Mouse (Mus musculus) MEL (cell line): Measurements from ENCODE around the gene Phgr1. TPM values are rescaled to one million over a fixed set of nuclear protein-coding genes. Genes with fewer than 3 reads are reported as not detected.

Source experiments
- DNase-seq: peaks from one replicate; pipeline ENCODE4 v3.0.0; 2011; ENCODE audit warnings: low read depth, low spot score
- H3K27ac ChIP-seq: 2 replicates; pipeline ENCODE4 v1.5.1; 2012; ENCODE audit warnings: low read depth, mild to moderate bottlenecking, control low read depth, low read length, moderate library complexity; ENCODE audit not compliant: control insufficient read depth
- H3K27me3 ChIP-seq, 2 experiments: fragments of 150-350 bp in 1 of 2; sonication (generic) in 1 of 2; 2 replicates each; pipeline ENCODE4 v1.6.1; 2012; ENCODE audit warnings: low read length in 2 of 2, mild to moderate bottlenecking in 2 of 2, improper control_type of control experiment in 1 of 2, moderate library complexity in 1 of 2; ENCODE audit not compliant: insufficient read depth in 2 of 2, control insufficient read depth in 1 of 2
- H3K36me3 ChIP-seq, 2 experiments: 2 replicates each; pipeline ENCODE4 v1.6.1; 2012 to 2014; ENCODE audit warnings: low read length in 2 of 2, improper control_type of control experiment in 1 of 2, inconsistent platforms in 1 of 2, mild to moderate bottlenecking in 1 of 2; ENCODE audit not compliant: insufficient read depth in 2 of 2, control insufficient read depth in 1 of 2
- H3K4me1 ChIP-seq, 2 experiments: fragments of 150-350 bp in 1 of 2; sonication (generic) in 1 of 2; 2 replicates each; pipeline ENCODE4 v1.6.1; 2012; ENCODE audit warnings: low read length in 2 of 2, improper control_type of control experiment in 1 of 2, mild to moderate bottlenecking in 1 of 2; ENCODE audit not compliant: insufficient read depth in 2 of 2, control insufficient read depth in 1 of 2
- H3K4me3 ChIP-seq, 2 experiments: fragments of 150-350 bp in 1 of 2; sonication (generic) in 1 of 2; 2 replicates each; pipeline ENCODE4 v1.5.1; 2012; ENCODE audit warnings: low read depth in 2 of 2, low read length in 2 of 2, mild to moderate bottlenecking in 2 of 2, moderate library complexity in 2 of 2, control low read depth in 1 of 2, improper control_type of control experiment in 1 of 2; ENCODE audit not compliant: control insufficient read depth in 1 of 2, insufficient read depth in 1 of 2
- H3K79me2 ChIP-seq: 2 replicates; pipeline ENCODE4 v1.6.1; 2012; ENCODE audit warnings: mild to moderate bottlenecking, low read length, moderate library complexity; ENCODE audit not compliant: control insufficient read depth, poor library complexity, insufficient read depth
- H3K9ac ChIP-seq: 2 replicates; pipeline ENCODE4 v1.6.1; 2012; ENCODE audit warnings: low read depth, mild to moderate bottlenecking, control low read depth, low read length, moderate library complexity; ENCODE audit not compliant: control insufficient read depth, poor library complexity, severe bottlenecking
- H3K9me3 ChIP-seq: fragments of 150-350 bp; sonication (generic); replicated peaks from 2 replicates; pipeline ENCODE4 v1.6.1; 2012; ENCODE audit warnings: mild to moderate bottlenecking, low read length, improper control_type of control experiment, moderate library complexity; ENCODE audit not compliant: insufficient read depth
- BHLHE40 ChIP-seq: IDR thresholded peaks from 2 replicates; pipeline ENCODE4 v1.6.1; 2012; ENCODE audit warnings: low read depth, mild to moderate bottlenecking, inconsistent platforms, low read length, improper control_type of control experiment, borderline replicate concordance
- CHD1 ChIP-seq: IDR thresholded peaks from 2 replicates; pipeline ENCODE4 v1.6.1; 2012; ENCODE audit warnings: low read depth, mild to moderate bottlenecking, inconsistent platforms, low read length, improper control_type of control experiment
- CHD2 ChIP-seq: IDR thresholded peaks from 2 replicates; pipeline ENCODE4 v1.6.1; 2011; ENCODE audit warnings: low read length, improper control_type of control experiment
- CTCF ChIP-seq, 3 experiments: IDR thresholded peaks in 2 of 3; conservative IDR thresholded peaks in 1 of 3; 2 replicates each; pipeline ENCODE4 v1.5.1; 2011 to 2012; ENCODE audit warnings: low read length in 3 of 3, low read depth in 2 of 3, mild to moderate bottlenecking in 2 of 3, improper control_type of control experiment in 1 of 3, inconsistent platforms in 1 of 3, mixed read lengths in 1 of 3, moderate library complexity in 1 of 3; ENCODE audit not compliant: control insufficient read depth in 1 of 3, insufficient read depth in 1 of 3, poor library complexity in 1 of 3, severe bottlenecking in 1 of 3
- E2F4 ChIP-seq: IDR thresholded peaks from 2 replicates; pipeline ENCODE4 v1.6.1; 2011; ENCODE audit warnings: low read depth, low read length, improper control_type of control experiment, borderline replicate concordance
- EP300 ChIP-seq, 2 experiments: IDR thresholded peaks; 2 replicates each; pipeline ENCODE4 v1.6.1; 2011; ENCODE audit warnings: improper control_type of control experiment in 2 of 2, low read length in 2 of 2, low read depth in 1 of 2, mild to moderate bottlenecking in 1 of 2
- ETS1 ChIP-seq: IDR thresholded peaks from 2 replicates; pipeline ENCODE4 v1.6.1; 2012; ENCODE audit warnings: low read depth, mild to moderate bottlenecking, inconsistent platforms, low read length, improper control_type of control experiment, moderate library complexity
- GABPA ChIP-seq: IDR thresholded peaks from 2 replicates; pipeline ENCODE4 v1.6.1; 2012; ENCODE audit warnings: low read depth, mild to moderate bottlenecking, inconsistent platforms, low read length, improper control_type of control experiment, moderate library complexity
- HCFC1 ChIP-seq: IDR thresholded peaks from 2 replicates; pipeline ENCODE4 v1.6.1; 2012; ENCODE audit warnings: low read depth, mild to moderate bottlenecking, inconsistent platforms, low read length, improper control_type of control experiment, moderate library complexity
- MAFK ChIP-seq: IDR thresholded peaks from 2 replicates; pipeline ENCODE4 v1.6.1; 2011; ENCODE audit warnings: low read depth, mild to moderate bottlenecking, low read length, improper control_type of control experiment, borderline replicate concordance
- MAZ ChIP-seq: IDR thresholded peaks from 2 replicates; pipeline ENCODE4 v1.6.1; 2012; ENCODE audit warnings: low read depth, mild to moderate bottlenecking, inconsistent platforms, low read length, improper control_type of control experiment
- MEF2A ChIP-seq: IDR thresholded peaks from 2 replicates; pipeline ENCODE4 v1.6.1; 2014; ENCODE audit warnings: low read depth, mild to moderate bottlenecking, inconsistent platforms, low read length, improper control_type of control experiment; ENCODE audit not compliant: poor library complexity, insufficient replicate concordance, severe bottlenecking; ENCODE audit errors: extremely low read depth
- MXI1 ChIP-seq: IDR thresholded peaks from 2 replicates; pipeline ENCODE4 v1.6.1; 2011; ENCODE audit warnings: mild to moderate bottlenecking, low read depth, low read length, improper control_type of control experiment
- MYB ChIP-seq: IDR thresholded peaks from 2 replicates; pipeline ENCODE4 v1.6.1; 2011; ENCODE audit warnings: mild to moderate bottlenecking, low read depth, low read length, improper control_type of control experiment
- MYC ChIP-seq: IDR thresholded peaks from 2 replicates; pipeline ENCODE4 v1.6.1; 2011; ENCODE audit warnings: low read depth, mild to moderate bottlenecking, low read length, improper control_type of control experiment, moderate library complexity
- NRF1 ChIP-seq: IDR thresholded peaks from 2 replicates; pipeline ENCODE4 v1.6.1; 2014; ENCODE audit warnings: low read depth, mild to moderate bottlenecking, inconsistent platforms, low read length, improper control_type of control experiment, moderate library complexity; ENCODE audit not compliant: poor library complexity, insufficient read depth, severe bottlenecking
- POLR2A ChIP-seq, 2 experiments: IDR thresholded peaks; 2 replicates each; pipeline ENCODE4 v1.6.1; 2011 to 2012; ENCODE audit warnings: low read length in 2 of 2, mild to moderate bottlenecking in 2 of 2, control low read depth in 1 of 2, improper control_type of control experiment in 1 of 2, low read depth in 1 of 2, moderate library complexity in 1 of 2; ENCODE audit not compliant: control insufficient read depth in 1 of 2, insufficient read depth in 1 of 2, poor library complexity in 1 of 2
- POLR2AphosphoS2 ChIP-seq: IDR thresholded peaks from 2 replicates; pipeline ENCODE4 v1.6.1; 2011; ENCODE audit warnings: low read length, improper control_type of control experiment
- RAD21 ChIP-seq: IDR thresholded peaks from 2 replicates; pipeline ENCODE4 v1.6.1; 2011; ENCODE audit warnings: mild to moderate bottlenecking, low read depth, low read length, improper control_type of control experiment
- RCOR1 ChIP-seq: IDR thresholded peaks from 2 replicates; pipeline ENCODE4 v1.6.1; 2012; ENCODE audit warnings: low read depth, mild to moderate bottlenecking, inconsistent platforms, low read length, improper control_type of control experiment
- SIN3A ChIP-seq: IDR thresholded peaks from 2 replicates; pipeline ENCODE4 v1.6.1; 2012; ENCODE audit warnings: low read length, improper control_type of control experiment, inconsistent platforms
- SMC3 ChIP-seq: IDR thresholded peaks from 2 replicates; pipeline ENCODE4 v1.6.1; 2011; ENCODE audit warnings: low read depth, low read length, improper control_type of control experiment
- TBP ChIP-seq: IDR thresholded peaks from 2 replicates; pipeline ENCODE4 v1.8.0; 2011; ENCODE audit warnings: low read depth, low read length, improper control_type of control experiment
- TCF12 ChIP-seq: IDR thresholded peaks from 2 replicates; pipeline ENCODE4 v1.6.1; 2014; ENCODE audit warnings: low read depth, mild to moderate bottlenecking, inconsistent platforms, low read length, improper control_type of control experiment, moderate library complexity
- UBTF ChIP-seq: IDR thresholded peaks from 2 replicates; pipeline ENCODE4 v1.6.1; 2012; ENCODE audit warnings: low read depth, mild to moderate bottlenecking, inconsistent platforms, low read length, improper control_type of control experiment, moderate library complexity, borderline replicate concordance; ENCODE audit not compliant: insufficient read depth
- USF1 ChIP-seq: IDR thresholded peaks from 2 replicates; pipeline ENCODE4 v1.6.1; 2014; ENCODE audit warnings: low read depth, mild to moderate bottlenecking, inconsistent platforms, low read length, improper control_type of control experiment, moderate library complexity
- USF2 ChIP-seq, 2 experiments: IDR thresholded peaks; 2 replicates each; pipeline ENCODE4 v1.6.1; 2011 to 2012; ENCODE audit warnings: improper control_type of control experiment in 2 of 2, low read length in 2 of 2, borderline replicate concordance in 1 of 2, inconsistent platforms in 1 of 2, low read depth in 1 of 2, mild to moderate bottlenecking in 1 of 2; ENCODE audit not compliant: insufficient read depth in 1 of 2
- ZKSCAN1 ChIP-seq: IDR thresholded peaks from 2 replicates; pipeline ENCODE4 v1.6.1; 2012; ENCODE audit warnings: low read depth, mild to moderate bottlenecking, inconsistent platforms, low read length, improper control_type of control experiment, moderate library complexity
- ZMIZ1 ChIP-seq: IDR thresholded peaks from 2 replicates; pipeline ENCODE4 v1.6.1; 2012; ENCODE audit warnings: low read depth, mild to moderate bottlenecking, inconsistent platforms, low read length, improper control_type of control experiment, moderate library complexity
- ZNF384 ChIP-seq: IDR thresholded peaks from 2 replicates; pipeline ENCODE4 v1.6.1; 2012; ENCODE audit warnings: low read depth, mild to moderate bottlenecking, inconsistent platforms, low read length, improper control_type of control experiment
- polyA plus RNA-seq, 2 experiments: library from polyadenylated mRNA; stranded (reverse) in 1 of 2; unstranded in 1 of 2; fragments of >175 nt in 1 of 2; fragments of >200 nt in 1 of 2; gene quantifications; 2 replicates each; pipeline versions ENCODE4 v1.2.1 to v1.2.4; 2012; ENCODE audit warnings: low replicate concordance in 2 of 2, low read depth in 1 of 2; ENCODE audit not compliant: insufficient read length in 2 of 2, insufficient read depth in 1 of 2, missing spikeins in 1 of 2
- total RNA-seq: library from RNA; depleted of rRNA; stranded (reverse); fragments of 300-350 nt; gene quantifications from 2 replicates; pipeline ENCODE4 v1.2.3, GENCODE M21; 2012

The Phgr1 gene
- total and polyA plus RNA-seq, 3 experiments, result not detected

DNA sequence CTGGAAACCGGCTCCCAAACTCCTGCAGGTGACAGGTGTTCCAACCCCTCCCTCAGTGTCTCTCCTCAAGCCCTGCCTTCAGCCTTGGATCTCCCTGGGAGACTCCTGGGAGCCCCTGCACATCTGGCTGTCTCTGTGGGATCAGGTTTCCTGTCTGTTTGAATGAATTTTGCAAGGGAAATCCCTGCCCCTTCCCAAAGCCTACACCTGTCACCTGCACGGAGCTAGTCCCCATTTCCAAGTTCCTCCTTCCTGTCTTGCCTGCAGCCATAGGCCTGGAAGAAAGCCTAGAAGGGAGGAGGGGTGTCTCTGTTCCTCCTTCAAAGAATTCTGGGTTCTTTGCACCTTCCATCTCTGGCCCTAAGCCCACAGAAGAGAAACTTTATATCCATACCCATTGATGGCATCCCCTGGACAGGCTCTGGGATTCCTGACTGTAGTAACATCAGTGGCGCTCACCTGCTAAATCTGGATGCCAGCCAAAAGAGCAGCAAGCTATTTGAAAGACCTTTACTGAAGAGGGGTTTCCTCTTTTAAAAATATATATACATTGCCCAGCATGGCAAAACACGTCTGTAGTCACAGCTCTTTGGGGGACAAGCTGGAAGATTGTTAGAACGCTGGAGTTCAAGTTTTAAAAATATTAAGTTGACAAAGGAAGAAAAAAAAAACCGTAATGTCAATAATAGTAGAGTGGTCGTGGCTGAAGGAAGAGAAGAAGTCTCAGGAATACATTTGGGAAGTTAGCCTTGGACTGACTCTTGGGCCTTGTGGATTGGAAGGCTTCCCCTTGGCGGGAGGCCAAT, 42.5 kb upstream of the Phgr1 start:
- H3K79me2 ChIP-seq, result peaks cover 15% of the 10 kb centered on the region
- peak overlapping the region; percentile 56 for H3K9ac ChIP-seq
- H3K4me1 ChIP-seq, result peaks cover 5 to 16% of the 10 kb centered on the region in 2 experiments
- H3K9me3 ChIP-seq, result no peaks in the 10 kb centered on the region
- peak overlapping the region; percentile 89 for H3K27ac ChIP-seq
- no peaks in the 10 kb centered on the region for H3K27me3 ChIP-seq
- peaks cover 0 to 16% of the 10 kb centered on the region in 2 experiments; a peak in 2 of 4 replicates for H3K36me3 ChIP-seq
- DNase-seq, result peak; percentile 73
- peak overlapping the region; percentile 1 to 26; a peak in 1 of 4 replicates for H3K4me3 ChIP-seq
- TF ChIP-seq RAD21 (no peak), MAFK (no peak), USF2 (IDR thresholded peaks at IDR 0.05; ENCODE audit: borderline replicate concordance in 1 of 2, insufficient read depth in 1 of 2, low read depth in 1 of 2, low read length in 2 of 2) (no peak), MEF2A (no peak), MXI1 (0 out of 2 replicates have a peak, but pooled peaks have one; percentile 50), RCOR1 (no peak), TCF12 (peak; percentile 20; the same call in 1 of the 2 replicates), MYC (no peak), ZMIZ1 (no peak), HCFC1 (peak; percentile 42; the same call in 1 of the 2 replicates), MAZ (no peak; the same call in 1 of the 2 replicates), POLR2A (IDR thresholded peaks at IDR 0.05; ENCODE audit: control insufficient read depth in 1 of 2, insufficient read depth in 1 of 2, low read depth in 1 of 2, low read length in 2 of 2, poor library complexity in 1 of 2) (no peak), SIN3A (peak; percentile 73; the same call in 1 of the 2 replicates), CHD1 (no peak), ZNF384 (no peak), CTCF (IDR thresholded peaks at IDR 0.05 in 2 of 3, conservative IDR thresholded peaks at IDR 0.05 in 1 of 3; ENCODE audit: control insufficient read depth in 1 of 3, insufficient read depth in 1 of 3, low read depth in 2 of 3, low read length in 3 of 3, poor library complexity in 1 of 3, severe bottlenecking in 1 of 3) (no peak), E2F4 (0 out of 2 replicates have a peak, but pooled peaks have one; percentile 38), EP300 (IDR thresholded peaks at IDR 0.05; ENCODE audit: low read depth in 1 of 2, low read length in 2 of 2) (peak in 1 of 2 experiments; percentile 39; a peak in 1 of 4 replicates), SMC3 (no peak), ZKSCAN1 (no peak; the same call in 1 of the 2 replicates), NRF1 (no peak), BHLHE40 (no peak), POLR2AphosphoS2 (no peak), MYB (no peak), GABPA (no peak), CHD2 (no peak), TBP (no peak), UBTF (no peak), USF1 (no peak), ETS1 (no peak)
